Mouse (Mus musculus) spleen, postnatal 36 days (tissue): ENCODE data around the gene Ssc5d.
"Not testable (repeated sequence)": the region's sequence is repeated elsewhere in the genome, so short reads cannot be mapped to it uniquely, and the experiment has no call there.

Source experiments
- DNase-seq, 2 experiments: peaks; one replicate each; pipeline ENCODE4 v3.0.0; 2022; ENCODE audit warnings: low spot score in 2 of 2, mixed read lengths in 1 of 2

Gene Ssc5d

GRCm38 (mm10) chr7:4925441-4926381, at the start of gene Ssc5d:
Gene Ssc5d, plus strand, starts transcription at chr7:4925785.
- no peak for DNase-seq

DNA sequence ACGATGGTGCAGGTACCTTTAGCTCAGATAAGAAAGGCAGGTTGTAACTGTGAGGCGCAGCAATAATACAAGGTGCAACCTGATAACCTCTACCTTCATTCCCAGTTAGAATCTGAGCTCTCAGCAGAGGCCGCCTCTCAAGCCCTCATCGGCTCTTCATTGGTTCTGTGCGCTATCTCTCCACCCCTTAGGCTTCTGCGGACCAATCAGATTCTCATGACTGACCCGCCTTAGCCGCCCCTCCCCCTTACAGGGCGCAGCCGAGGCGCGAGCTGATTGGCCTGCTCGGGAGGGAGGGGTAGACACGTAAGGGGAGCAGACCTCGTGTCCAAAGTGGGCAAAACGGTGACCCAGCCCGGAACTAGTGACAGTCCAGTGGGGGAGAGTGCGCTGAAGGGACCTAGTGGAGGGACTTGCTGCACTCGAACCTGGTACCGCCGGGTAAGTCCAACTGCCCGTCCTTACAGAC, 48.8 kb upstream of the Ssc5d start, which contains the start of gene Isoc2a:
Gene Isoc2a, plus strand, starts transcription at position 401 of the 469 bp plus-strand sequence.
- peak; percentile 89 to 91 for DNase-seq

- no peak for DNase-seq
These were observed 48.4 kb upstream of the Ssc5d start for GRCm38 (mm10) chr7:4877226-4877625.

- peak; percentile 32 to 36 for DNase-seq
These were observed 47.4 kb upstream of the Ssc5d start for GRCm38 (mm10) chr7:4878186-4878585.

GRCm38 (mm10) chr7:4879036-4879435, 46.5 kb upstream of the Ssc5d start:
- not testable (repeated sequence) for DNase-seq

GRCm38 (mm10) chr7:4886680-4887079, 38.9 kb upstream of the Ssc5d start:
- no peak for DNase-seq

DNA sequence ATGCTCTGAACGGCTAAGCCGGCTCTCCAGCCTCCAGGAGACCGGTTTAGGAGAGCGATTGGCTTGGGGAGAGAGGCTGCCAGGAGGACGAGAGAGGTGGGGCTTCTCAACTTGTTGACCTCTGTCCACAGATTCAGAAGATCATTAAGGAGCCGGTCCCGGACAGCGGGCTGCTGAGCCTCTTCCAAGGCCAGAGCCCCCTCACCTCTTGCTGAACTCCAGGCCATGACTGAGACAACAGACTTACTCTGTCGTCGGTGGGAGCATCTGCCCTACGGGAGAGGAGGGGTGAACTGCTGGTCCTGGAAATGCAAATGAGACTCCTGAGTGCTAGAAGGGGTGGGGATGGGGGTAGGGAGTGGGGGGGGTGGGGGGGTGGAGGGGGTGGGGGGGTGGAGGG, 30.4 kb upstream of the Ssc5d start:
- no peak for DNase-seq

- DNase-seq, result no peak
These were observed 26.5 kb upstream of the Ssc5d start for GRCm38 (mm10) chr7:4898851-4899648.

DNA sequence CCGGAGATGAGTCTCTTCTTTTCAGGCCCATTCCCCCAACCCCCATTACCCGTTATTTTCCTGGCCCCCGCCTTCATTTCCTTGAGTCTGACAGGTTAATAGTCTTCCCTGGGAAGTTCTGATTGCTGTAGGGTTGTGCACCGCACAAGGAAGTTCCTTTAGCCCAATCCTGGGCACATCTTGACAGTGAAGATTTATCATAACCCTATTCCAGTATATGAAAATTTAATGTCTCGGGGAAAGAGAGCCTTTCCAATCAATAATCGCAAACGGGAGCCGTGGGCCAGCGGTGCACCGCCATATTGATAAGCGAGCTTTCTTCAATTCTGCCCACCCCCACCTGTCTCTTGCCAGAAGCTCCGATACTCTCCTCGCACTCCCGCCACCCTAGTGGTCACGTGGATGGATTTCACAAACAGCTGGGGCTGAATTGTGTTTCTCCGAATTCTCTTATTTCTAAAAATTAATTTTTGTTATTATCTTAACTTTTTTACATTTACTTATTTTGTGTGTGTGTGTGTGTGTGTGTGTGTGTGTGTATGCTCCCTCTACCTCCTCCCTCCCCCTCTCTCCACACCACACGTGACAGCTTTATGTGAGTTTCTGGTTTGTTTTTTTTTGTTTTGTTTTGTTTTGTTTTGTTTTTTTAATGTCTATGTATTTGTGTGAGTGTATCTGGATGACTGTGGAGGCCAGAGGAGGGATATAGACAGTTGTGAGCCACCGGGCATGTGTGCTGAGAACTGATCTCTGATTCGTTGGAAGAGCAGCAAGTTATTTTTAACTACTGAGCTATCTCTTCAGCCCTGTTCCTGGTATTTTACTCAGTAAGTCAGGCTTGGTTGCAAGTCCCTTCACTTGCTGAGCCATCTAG, 25.7 kb upstream of the Ssc5d start:
- DNase-seq, result no peak

DNA sequence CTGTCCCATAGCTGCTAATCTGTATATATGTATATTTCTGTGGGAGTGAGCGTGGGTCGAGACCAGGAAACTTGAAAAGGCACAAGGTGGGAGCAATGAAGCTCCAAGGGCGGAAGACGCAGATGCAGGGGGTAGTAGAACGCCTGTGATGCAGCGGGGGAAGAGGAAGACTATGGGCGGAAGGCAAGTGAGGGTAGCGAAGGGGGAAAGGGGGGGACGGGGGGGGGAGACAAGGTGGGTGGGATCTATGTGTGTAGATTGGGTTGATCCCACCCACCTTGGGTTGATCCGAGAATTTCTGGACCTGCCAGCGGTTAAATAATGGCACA, 25.1 kb upstream of the Ssc5d start:
- no peak for DNase-seq

- DNase-seq, result no peak
These were observed 24.4 kb upstream of the Ssc5d start for GRCm38 (mm10) chr7:4901171-4901570.

DNA sequence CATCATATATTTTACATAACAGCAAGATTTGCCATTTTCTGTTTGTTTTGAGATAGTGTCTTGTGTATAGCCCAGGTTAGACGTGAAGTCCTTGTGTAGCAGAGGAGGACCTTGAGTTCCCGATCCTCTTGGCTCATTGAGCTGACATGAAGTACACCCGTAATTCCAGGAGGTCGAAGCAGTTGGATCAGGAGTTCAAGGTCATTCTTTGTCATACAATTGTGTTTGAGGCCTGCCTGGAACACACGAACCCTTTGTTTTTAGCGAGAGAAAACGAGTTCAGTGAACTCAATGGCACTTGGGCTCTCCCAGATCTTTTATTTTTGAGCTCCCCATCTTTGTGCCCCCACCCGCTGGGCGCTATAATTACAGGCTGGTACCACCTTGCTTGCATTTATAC, 23.2 kb upstream of the Ssc5d start:
- no peak for DNase-seq

GRCm38 (mm10) chr7:4906466-4906950, 19.1 kb upstream of the Ssc5d start, which contains the start of gene Gm36210:
Gene Gm36210, minus strand, starts transcription at chr7:4906516.
- no peak for DNase-seq

- DNase-seq, result peak in 1 of 2 experiments; percentile 28
These were observed 14.0 kb upstream of the Ssc5d start for GRCm38 (mm10) chr7:4911561-4911960.

DNA sequence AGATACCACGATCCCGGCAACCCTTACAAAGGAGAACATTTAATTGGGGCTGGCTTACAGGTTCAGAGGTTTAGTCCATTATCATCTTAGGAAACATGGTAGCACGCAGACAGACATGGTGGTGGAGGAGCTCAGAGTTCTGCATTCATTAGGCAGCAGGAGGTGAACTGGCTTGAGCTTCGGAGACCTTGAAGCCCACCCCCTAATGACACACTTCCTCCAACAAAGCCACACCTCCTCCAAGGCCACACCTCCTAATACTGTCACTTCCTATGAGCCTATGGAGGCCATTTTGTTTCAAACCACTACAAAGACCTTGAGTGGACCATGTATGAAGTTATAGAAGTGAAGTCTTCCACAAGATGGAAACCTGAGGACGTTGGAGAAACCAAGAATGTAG, 13.3 kb upstream of the Ssc5d start:
- no peak for DNase-seq

- DNase-seq, result peak; percentile 89 to 93
These were observed 10.4 kb upstream of the Ssc5d start, which contains the start of gene Zfp628 for GRCm38 (mm10) chr7:4915007-4915665. Gene Zfp628, plus strand, starts transcription at chr7:4915217.

GRCm38 (mm10) chr7:4915669-4916416, 9.7 kb upstream of the Ssc5d start:
- peak in 1 of 2 experiments; percentile 22 for DNase-seq

GRCm38 (mm10) chr7:4917494-4917893, 8.1 kb upstream of the Ssc5d start:
- no peak for DNase-seq

- DNase-seq, result no peak
These were observed 6.9 kb upstream of the Ssc5d start for GRCm38 (mm10) chr7:4918681-4919080.

DNA sequence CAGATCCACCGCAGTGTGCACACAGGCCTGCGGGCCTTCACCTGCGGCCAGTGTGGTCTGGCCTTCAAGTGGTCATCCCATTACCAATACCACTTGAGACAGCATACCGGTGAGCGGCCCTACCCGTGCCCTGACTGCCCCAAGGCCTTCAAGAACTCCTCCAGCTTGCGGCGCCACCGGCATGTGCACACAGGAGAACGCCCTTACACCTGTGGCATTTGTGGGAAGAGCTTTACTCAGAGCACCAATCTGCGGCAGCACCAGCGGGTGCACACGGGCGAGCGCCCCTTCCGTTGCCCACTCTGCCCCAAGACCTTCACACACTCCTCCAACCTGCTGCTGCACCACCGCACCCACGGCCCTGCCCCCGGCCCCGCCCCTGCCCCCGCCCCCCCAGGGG, 6.5 kb upstream of the Ssc5d start:
- DNase-seq, result no peak
